31 mouse cellular contexts compared by ENCODE assay signal in the genomic region with DNA sequence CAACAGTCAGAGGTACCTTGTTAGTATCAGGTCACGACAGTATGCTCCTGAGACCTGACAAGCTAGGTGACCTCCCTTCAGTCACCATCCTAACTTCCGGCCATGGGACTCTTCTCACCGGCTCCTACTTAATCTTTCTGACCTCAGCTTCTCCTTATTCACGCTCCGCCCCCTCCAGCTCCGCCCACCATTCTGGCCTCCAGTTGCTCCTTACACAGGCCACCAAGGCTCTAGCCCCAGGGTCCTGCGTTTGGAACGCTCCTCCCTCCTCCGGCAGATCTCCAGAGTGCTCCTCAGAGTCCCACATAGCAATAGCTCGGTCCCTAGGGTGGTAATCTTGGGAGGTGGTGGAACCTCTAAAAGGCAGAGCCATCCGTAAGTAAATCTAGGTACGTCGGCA. TPM values are rescaled to one million over a fixed set of nuclear protein-coding genes. Genes with fewer than 3 reads are reported as not detected.
DNase-seq lines count a peak whose midpoint lies in the region; ATAC-seq and TF ChIP-seq lines count a peak whose summit lies in the region.
"Had no signal": no experiment of that assay in that cellular context is flagged by ENCODE, and none has a peak within 500 bp of the region (broad histone marks: within the 10 kb centered on the region; RNA-seq: fewer than 3 reads in every experiment).

No protein-coding gene starts in this region.

- no peak overlapping the region for H3K27ac ChIP-seq in lung, embryonic 15.5 days
- H3K27ac ChIP-seq: embryonic facial prominence, embryonic 12.5 days; embryonic facial prominence, embryonic 15.5 days; gastrocnemius, adult 2 months; hindbrain, embryonic 14.5 days; hindbrain, postnatal 0 days had no signal

- 68% methylated on average over 13 of the region's 13 CpGs for WGBS in lung, embryonic 15.5 days

- TF ChIP-seq CTCF in E14TG2a.4 (conservative IDR thresholded peaks at IDR 0.05; ENCODE audit: low read length): no peak

- DNase-seq in lung, adult 18-20 months: no peak
- peak; percentile 30 for DNase-seq in ES-CJ7 (ENCODE audit: low read depth, low spot score)
- no peak for DNase-seq in heart, postnatal 14 days
- no peak for DNase-seq in thymus, postnatal 36 days
- DNase-seq: adrenal gland, adult 2 months; adrenal gland, postnatal 14 days; cerebellum, adult 11 months; cerebellum, adult 2 months; cerebellum, adult 9-11 months; cerebellum, postnatal 25 days; forebrain, postnatal 0 days; gastrocnemius, adult 2 months; gastrocnemius, postnatal 14 days; heart, adult 11 months; heart, postnatal 36 days had no signal

- H3K4me1 ChIP-seq in lung, embryonic 15.5 days: peaks cover 14% of the 10 kb centered on the region
- H3K4me1 ChIP-seq in E14TG2a.4 (replicated peaks; ENCODE audit: low read depth, low read length): peaks cover 26% of the 10 kb centered on the region

- intact Hi-C loops in heart, postnatal 14 days (cut with DNase I): no loop called here

- H3K36me3 ChIP-seq in lung, embryonic 15.5 days: no peaks in the 10 kb centered on the region
- no peaks in the 10 kb centered on the region for H3K36me3 ChIP-seq in E14TG2a.4 (ENCODE audit: insufficient read depth, low read length)
- H3K36me3 ChIP-seq: embryonic facial prominence, embryonic 12.5 days; embryonic facial prominence, embryonic 15.5 days; G1E had no signal

- H3K9me3 ChIP-seq in lung, embryonic 15.5 days: no peaks in the 10 kb centered on the region
- H3K9me3 ChIP-seq in E14TG2a.4 (ENCODE audit: low read length): no peaks in the 10 kb centered on the region
- H3K9me3 ChIP-seq: embryonic facial prominence, embryonic 12.5 days; embryonic facial prominence, embryonic 15.5 days; G1E had no signal

- 0 out of 2 replicates have a peak, but pooled peaks have one; percentile 21 for ATAC-seq in lung, embryonic 15.5 days (ENCODE audit: borderline replicate concordance, extremely low read depth, low FRiP score, low TSS enrichment)
- ATAC-seq: activated CD4-positive, CD25-positive, alpha-beta regulatory T cell, adult 4 months; CD4-positive, CD25-positive, alpha-beta regulatory T cell, adult 4 months; forebrain, embryonic 14.5 days; forebrain, postnatal 0 days; hindbrain, postnatal 0 days; inflammation-experienced regulatory T-cells, adult 6 months; Patski had no signal

- H3K27me3 ChIP-seq in lung, embryonic 15.5 days: no peaks in the 10 kb centered on the region
- H3K27me3 ChIP-seq in E14TG2a.4 (ENCODE audit: insufficient read depth, low read length): peaks cover 27% of the 10 kb centered on the region
- H3K27me3 ChIP-seq: embryonic facial prominence, embryonic 12.5 days; embryonic facial prominence, embryonic 15.5 days; Patski had no signal

- H3K9ac ChIP-seq in lung, embryonic 15.5 days: no peak overlapping the region
- H3K9ac ChIP-seq: embryonic facial prominence, embryonic 12.5 days; embryonic facial prominence, embryonic 15.5 days; forebrain, postnatal 0 days; hindbrain, embryonic 14.5 days had no signal

- H3K4me2 ChIP-seq in lung, embryonic 15.5 days: no peak overlapping the region
- H3K4me2 ChIP-seq: embryonic facial prominence, embryonic 12.5 days; embryonic facial prominence, embryonic 15.5 days; heart, embryonic 11.5 days; hindbrain, embryonic 14.5 days had no signal

- H3K4me3 ChIP-seq in lung, embryonic 15.5 days: no peak overlapping the region
- H3K4me3 ChIP-seq in E14TG2a.4 (replicated peaks; ENCODE audit: low read length): 0 out of 2 replicates have a peak overlapping the region, but pooled peaks have one; percentile 23
- H3K4me3 ChIP-seq: embryonic facial prominence, embryonic 12.5 days; embryonic facial prominence, embryonic 15.5 days; gastrocnemius, adult 2 months had no signal

RNA-seq across cellular contexts. Expression of a gene that starts 38.9 kb away (rescaled TPM):
- polyA plus RNA-seq in lung, embryonic 15.5 days (2015; fragmentation: Nextera tagmentation; extraction: Ambion mirVana): 0.39 and 0.44 TPM in 2 replicates
- total RNA-seq in heart, postnatal 14 days (2021): 1 to 10 TPM in 1 of 2 experiments, under 1 TPM in 1; 0.59 to 1.8 TPM
- total RNA-seq: adrenal gland, adult 2 months; adrenal gland, postnatal 14 days; common myeloid progenitor, adult 5-6 weeks had no signal
- polyA plus RNA-seq: adrenal gland, adult 2 months; C2C12; embryonic facial prominence, embryonic 12.5 days; forebrain, embryonic 11.5 days; G1E; heart, embryonic 11.5 days; Patski had no signal
